Mouse (Mus musculus) gastrocnemius, postnatal 4 days (tissue): Measurements from ENCODE around the gene Abhd14a. TPM values are rescaled to one million over a fixed set of nuclear protein-coding genes. Genes with fewer than 3 reads are reported as not detected.

Source experiments
- DNase-seq, 2 experiments: peaks; one replicate each; pipeline ENCODE4 v3.0.0; 2021 to 2022; ENCODE audit warnings: low spot score in 2 of 2, mixed read lengths in 2 of 2
- total RNA-seq, 2 experiments: library from RNA; stranded (reverse); gene quantifications; 2 replicates each; pipeline ENCODE4 v1.2.3; 2021

The Abhd14a gene
- total RNA-seq, 2 experiments from 2014 or later = 18.5 to 19.1 TPM

DNA sequence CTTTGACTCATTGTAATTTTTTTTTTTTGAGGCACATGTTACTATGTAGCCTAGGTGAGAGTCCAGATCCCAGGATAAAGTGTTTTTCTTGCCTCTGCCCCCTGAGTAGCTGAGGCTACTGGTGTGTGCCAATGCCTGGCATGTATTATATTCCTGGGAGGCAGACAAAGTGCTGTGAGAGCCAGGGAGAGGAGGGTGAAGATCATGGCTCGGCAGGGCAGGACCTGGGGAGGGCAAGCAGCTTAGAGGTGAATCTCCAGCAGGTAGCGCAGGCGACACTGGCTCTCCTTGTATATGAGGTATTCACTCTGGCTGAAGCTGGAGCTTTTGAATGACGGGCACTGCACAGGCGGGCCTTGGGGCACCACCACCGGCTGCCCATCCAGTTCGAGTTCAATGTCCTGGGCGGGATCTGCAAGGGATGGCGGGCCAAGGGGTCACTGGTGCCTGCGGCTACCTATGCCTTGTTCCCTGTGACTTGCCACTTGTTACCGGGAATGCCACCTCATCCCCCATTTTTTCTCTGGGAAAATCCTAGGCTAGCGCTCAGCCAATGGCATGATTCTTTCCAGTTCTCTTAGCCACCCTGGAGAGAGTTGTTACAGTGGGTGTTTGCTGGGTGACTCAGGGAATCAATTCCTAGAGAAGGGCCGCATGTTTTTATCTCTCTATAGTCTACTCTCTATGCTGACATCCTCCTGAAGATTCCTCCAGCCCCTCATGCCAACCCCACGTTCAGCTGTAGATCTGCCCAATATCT is 23.7 kb upstream of the Abhd14a start:
- no peak for DNase-seq

DNA sequence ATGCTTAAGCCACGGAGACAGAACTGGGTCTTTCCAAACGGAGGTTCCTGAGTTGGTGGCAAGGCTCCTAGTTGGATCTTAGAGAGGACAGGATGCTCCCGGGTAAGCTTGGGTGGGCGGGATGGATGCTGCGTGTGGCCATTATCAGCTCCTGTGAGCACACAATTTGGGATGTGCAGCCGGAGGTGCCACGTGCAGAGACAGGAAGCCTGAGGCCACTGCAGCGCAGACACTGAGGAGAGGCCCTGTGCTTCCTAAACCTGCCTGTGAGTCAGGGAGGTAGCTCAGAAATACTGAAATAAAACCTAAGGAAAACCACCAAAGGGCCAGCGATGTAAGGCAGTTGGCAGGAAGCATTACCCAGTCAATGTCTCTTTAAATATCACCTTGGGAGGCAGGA is 22.3 kb upstream of the Abhd14a start:
- no peak for DNase-seq

DNA sequence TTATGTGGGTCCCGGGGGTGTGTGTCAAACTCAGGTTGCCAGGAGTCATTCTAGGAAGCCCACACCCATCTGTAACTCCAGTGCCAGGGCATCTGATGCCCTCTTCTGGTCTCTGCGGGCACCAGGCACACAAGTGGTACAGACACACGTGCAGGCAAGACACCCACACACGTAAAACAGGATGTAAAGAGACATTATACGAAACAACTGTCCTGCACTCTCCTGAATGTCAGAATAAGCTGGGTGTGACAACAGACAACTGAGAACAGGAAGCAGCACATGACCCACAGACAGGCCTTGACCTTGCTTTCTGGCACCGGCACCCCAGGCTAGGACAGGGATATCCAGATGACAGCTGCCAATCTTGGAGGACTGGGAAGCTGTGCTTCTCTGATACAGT is 21.8 kb upstream of the Abhd14a start:
- no peak for DNase-seq

DNA sequence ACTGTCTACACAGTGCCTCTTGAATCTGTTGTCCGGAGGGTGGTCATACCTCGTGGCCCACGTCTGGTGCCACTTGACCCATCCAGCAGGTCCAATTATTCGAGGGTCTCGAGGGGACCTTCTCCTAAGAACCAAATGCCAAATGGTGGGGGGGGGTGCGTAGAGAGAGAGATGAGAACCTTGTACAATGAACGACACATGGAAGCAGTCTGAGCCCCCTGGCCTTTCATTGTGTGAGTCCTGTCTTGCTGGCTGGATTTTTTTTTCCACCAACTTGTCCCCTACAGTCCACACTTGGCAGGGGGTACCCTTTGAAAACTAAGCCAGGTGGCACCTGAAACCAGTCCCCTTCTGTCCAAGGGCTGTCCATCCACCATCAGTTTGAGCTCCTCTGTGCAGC is 20.3 kb upstream of the Abhd14a start:
- DNase-seq = no peak

DNA sequence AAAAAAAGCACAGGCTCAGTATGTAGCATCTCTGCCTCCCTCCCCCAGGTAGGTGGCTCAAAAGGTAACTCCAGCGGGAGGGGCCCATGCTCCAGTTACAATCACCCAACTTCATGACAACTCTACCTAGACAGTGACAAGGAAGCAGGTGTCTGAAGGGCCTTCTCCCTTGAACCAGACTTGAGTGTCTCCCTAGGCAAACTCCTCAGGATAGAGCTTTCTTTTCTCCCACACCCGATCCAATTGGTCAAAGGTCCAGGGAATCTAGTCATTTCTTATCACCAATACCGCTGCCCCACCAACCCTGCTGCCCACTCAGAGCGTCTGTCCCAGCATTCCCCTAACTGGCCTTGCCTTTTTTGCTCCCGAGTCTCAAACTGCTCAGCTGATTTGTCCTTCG is 19.2 kb upstream of the Abhd14a start:
- DNase-seq = no peak

DNA sequence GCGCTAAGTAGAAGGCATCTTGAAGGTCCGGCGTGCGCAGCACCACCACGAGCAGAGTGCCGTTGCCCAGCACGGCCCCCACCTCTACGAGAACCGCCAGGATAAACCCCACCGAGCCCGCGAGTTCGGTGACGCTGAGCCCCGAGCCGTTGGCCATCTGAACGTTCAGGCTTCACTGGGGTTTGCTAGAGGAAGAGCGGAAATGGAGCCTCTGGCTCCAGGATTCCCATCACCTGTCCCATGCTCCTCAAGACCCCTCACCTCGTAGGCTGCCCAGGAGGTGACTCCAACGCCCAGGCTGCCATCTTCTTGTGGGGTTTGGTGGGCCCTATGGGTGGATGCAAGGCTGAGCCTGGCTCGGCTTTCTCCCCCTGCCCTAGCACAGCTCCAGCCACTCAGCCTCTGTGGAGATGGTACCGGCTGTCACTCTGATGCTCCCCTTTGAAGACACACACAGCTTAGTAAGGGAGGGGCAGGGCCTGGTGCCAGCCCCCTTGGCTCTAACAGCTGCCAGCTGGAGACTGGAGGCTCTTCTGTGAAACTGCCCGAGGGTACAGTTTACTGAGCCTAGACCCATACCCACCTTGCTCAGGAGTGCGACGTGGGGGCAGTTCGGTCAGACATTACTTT is 18.2 kb upstream of the Abhd14a start, which contains the start of gene Gpr62:
Gene Gpr62, minus strand, starts transcription at position 368 of the 630 bp plus-strand sequence.
- DNase-seq = no peak

DNA sequence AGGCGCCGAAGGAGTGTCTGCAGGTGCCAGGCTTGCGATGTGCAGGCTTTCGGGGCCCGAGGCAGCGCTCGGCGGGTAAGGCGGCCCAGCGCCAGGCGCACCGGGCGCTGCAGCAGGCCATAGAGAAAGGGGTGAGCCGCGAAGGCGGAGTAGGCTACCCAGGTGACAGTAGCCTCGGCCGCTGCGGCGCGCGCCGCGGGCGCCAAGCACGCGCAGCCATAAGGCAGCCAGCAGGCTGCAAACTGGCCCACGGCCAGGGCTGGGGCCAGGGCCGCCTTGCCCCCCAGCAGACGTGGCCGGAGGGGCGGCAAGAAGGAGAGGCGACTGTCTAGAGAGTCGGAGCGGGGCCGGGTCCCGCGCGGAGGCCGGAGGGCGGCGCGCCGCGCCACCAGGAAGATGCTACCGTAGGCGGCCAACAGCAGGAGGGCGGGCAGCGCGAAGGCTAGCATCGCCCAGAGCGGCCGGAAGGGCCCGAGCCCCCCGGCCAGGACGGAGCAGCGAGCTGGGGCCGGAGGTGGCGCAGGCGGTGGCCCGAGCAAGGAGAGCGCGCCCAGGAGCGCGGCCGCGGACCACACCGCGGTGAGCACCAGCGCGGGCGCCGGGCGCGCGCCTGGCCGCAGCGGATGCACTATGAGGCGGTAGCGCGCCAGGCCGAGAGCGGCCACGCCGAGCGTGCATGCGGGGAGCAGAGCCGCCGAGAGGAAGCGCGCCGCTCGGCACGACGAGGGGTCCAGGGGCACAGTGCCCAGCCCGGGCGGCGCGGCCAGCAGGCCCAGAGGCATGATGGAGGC is 17.5 kb upstream of the Abhd14a start:
- peak in 1 of 2 experiments; percentile 79 for DNase-seq

DNA sequence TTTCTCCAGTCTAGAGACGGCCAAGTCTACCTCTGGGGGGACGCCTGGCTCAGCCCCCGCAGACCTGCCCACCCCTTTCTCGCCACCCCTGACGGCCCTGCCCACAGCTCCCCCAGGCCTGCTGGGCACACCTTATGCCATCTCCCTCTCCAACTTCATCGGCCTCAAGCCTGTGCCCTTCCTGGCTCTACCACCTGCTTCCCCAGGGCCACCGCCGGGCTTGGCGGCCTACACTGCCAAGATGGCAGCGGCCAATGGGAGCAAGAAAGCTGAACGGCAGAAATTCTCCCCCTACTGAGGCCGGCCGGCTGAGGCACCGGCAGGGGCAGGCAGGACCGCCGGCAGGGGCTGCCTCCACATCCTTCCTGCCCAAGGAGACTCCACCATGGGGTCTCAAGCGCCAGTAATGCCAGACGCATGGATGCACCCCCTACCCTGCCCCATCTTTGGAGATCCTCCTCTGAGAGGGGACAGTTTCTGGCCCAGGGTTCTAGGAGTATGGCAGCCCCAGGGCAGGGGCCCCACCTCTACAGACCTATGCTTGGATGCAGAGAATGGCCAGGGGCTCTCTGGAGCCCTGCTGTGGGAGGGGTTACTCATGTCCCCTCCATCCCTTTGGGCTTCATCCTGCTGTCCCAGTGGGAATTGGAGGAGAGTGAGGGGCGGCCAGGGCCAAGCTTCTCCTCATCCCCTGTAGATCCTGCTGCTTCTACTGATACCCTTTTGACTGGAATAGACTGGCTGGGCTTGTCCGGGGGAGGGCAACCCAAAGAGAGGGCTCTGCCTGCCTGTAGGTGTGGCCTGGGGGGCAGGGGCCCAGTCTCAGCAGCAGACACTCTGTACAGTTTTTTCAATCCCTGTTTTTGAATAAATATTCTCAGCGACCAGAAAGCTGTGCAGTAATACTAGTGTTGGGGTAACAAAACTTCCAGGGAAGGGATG is 15.9 kb upstream of the Abhd14a start:
- DNase-seq = no peak

DNA sequence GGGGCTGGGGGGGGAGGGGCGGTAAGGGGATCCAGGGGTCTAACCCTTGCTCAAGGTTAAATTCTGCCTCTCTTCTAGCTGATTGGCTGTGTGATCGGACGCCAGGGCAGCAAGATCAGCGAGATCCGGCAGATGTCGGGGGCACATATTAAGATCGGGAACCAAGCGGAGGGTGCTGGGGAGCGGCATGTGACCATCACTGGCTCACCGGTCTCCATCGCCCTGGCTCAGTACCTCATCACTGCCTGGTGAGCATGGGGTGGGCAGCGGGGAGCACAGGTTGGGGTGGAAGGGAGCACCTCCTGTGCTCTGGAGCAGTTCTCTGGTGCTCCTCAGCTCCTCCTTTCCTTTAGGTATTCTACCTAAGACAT is 14.9 kb upstream of the Abhd14a start:
- no peak for DNase-seq

DNA sequence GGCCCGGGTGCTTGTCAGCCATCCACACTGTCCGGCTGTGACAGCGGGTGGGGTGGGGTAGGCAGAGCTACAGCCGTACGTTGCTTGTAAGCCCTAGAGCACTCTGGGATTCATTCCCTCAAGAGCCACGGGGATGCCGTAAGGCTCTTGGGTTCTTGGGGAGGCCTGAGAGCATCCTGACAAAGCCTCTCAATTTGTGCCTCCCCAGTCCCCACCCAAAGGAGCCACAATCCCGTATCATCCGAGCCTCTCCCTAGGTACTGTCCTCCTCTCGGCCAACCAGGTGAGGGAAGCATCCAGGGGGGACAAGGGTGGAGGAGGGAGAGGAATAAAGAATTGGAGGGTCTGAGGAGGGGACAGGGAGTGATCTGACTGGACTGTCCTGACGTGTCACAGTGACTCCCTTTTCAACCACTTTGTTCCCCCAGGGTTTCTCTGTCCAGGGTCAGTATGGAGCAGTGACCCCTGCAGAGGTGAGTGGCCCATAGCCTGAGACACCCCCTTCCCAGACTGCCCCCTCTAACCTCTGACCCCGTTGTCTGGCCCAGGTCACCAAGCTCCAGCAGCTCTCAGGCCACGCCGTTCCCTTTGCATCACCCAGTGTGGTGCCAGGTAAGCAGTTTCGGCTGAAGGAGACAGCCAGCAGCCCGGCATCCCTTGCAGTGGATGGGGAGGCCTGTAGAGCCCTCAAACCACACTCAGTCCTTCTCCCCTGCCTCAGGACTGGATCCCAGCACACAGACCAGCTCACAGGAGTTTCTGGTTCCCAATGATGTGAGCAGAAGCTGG is 14.4 kb upstream of the Abhd14a start:
- DNase-seq = no peak

DNA sequence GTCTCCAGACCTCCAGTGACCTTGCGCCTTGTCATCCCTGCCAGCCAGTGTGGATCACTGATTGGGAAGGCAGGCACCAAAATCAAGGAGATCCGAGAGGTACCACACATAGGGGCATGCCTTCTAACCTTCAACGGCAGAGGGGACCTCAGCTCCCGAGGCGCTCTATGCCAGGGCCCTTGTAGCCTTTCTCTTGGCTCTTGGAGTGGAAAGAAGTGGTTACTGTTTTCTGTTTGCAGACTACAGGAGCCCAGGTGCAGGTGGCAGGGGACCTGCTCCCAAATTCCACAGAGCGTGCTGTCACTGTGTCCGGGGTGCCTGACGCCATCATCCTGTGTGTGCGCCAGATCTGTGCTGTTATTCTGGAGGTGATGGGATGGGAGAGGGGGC is 13.5 kb upstream of the Abhd14a start:
- no peak for DNase-seq

DNA sequence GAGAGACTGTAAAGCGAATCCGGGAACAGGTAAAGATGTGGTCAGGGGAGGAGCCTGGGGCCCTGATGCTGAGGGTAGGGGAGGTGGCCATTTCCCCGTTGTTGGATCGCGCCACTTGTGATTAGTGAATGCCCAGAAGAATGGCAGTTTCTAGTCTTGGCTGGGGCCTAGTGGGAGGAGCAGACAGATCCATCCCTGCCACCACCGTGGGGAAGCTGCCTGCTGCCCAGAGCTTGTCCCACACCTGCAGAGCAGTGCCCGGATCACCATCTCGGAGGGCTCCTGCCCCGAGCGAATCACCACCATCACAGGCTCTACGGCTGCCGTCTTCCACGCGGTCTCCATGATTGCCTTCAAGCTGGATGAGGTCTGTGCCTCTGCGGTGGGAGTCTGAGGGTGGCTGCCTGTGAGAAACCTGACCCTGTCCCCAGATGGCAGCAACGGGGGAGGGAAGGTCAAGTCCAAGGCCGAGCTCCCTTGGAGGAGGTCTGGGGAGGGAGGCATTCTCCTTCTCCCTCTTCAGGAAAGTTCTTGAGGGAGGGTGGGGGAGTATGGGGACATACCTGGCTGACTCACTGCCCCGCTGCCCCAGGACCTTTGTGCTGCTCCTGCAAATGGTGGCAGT is 13.0 kb upstream of the Abhd14a start:
- no peak for DNase-seq

DNA sequence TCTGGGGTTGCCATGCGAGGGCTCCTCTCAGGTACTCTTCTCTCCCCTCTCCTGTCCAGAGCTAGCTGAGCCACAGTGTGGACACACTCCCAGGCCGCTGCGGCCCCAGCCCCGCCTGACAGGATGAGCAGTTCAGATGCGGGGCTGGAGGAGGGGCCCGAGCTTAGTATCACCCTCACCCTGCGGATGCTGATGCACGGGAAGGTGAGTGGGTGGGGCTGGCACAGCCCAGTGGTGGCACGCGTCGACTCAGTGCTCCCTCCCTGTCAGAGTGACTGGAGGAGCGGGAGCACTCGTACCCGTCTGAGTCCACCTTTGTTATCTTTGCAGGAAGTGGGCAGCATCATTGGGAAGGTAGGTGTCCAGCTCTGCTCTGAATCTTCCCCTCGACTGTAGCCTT is 12.5 kb upstream of the Abhd14a start:
- no peak for DNase-seq

DNA sequence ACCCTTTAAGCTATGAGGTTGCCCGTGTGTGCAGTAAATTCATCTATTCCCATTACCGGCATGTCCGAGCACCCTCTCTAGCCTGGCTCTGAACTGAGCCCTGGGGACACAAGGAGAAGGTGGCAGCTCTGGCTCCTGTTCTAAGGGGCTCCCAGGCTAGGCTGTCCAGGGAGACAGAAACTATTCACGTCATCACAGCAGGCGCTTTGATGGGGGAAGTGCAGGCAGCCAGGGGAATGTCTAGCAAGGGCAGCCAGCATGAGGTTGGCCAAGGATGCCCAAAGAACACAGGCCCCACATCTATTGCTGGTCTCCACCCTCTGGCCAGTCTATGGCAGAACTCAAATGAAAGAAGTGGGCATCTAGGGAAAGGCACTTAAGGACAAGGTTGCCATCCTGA is 10.4 kb upstream of the Abhd14a start:
- no peak for DNase-seq

DNA sequence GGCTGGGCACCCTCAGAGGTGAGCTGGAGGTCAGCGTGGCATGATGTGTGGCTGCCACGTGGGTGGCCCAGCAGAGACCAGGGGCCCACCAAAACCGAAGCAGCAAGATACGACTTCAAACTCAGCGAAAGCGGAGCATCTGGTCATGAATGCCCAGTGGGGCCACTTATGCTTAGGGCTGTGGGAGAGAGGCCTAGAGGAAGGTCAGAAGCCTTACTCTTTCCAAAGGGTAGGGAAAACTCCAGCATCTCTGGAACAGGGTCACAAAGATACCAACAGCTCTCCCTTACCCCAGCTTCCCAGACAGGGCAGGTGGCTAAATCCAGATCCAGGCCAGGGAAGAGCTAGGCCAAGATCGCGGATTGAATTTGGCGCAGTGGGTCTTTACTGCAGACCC is 9.7 kb upstream of the Abhd14a start:
- no peak for DNase-seq

DNA sequence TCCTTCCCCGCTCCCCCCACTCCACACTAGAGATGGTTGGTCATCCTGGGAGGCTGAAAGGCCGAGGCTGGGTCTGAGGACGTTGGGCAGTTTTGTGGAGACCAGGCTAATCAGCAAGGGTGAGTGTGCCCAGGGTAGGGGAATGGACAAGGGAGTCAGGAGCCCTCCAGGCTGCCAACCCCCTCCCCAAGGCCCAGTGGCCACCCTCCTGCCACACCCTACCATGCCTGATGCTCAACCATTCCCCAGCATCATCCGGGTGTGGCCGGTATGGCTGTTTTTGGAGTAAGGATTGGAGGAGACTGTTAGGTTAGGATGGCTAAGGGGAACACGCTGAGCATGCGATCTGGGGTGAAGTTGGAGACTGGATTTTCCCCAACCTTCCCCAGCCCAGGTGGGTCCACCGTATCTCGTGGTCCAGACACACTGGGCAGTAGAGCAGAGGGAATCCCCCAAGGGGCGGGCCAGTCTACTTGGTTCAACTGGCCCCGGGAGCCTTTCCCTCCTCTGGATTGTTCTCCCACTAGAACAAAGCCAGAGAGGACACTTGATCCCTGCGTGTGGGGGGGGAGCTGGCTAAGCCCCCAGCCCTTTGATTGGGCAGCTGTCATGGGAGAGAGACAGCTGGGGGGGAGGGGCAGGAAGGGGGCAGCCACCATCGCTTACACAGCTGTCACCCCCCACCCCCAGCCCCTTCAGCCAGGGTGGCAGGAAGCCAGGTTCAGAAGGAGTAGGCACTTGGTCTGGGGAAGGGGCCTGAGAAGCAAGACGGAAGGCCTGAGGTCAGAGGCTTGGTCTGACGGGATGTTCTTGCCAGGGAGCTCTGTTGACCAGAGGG is 9.1 kb upstream of the Abhd14a start:
- peak; percentile 42 to 67 for DNase-seq

DNA sequence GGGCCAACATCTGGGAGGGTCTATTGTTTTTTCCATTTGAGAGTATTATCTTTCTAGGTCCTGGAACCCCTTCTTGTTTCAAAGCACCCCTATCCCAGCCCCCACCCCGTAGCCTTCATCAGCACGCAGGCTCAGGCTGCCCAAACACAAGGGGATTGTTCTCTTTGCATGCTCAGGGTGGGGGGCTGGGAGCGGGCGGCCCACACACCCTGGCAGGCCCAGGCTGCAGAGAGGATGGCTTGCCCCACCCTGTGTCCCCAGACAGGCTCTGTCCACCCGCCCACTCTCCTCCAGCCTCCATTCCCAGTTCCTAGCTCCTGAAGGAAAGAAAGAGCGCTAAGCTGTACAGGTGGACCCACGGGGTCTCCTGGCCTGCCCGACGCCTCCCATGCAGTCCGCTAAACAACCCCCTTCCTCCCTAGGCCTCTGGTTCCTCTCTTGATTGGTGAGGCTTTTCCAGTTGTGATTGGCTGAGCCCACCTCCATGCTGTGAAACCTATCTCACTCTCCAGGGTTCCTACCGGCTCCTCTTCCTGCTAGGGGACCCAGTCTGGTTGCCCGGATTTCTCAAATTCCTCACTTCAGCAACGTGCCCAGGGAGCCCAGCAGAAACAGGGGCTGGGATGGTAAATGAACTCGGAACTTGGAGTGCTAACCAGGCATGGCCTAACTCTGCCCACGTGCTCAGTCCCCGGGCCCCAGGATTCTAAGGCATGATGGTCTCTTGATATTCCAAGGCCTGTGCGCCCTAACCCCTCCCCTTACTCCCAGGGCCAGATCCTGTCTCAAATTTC is 7.6 kb upstream of the Abhd14a start:
- DNase-seq = no peak
